ENCODE assay signal across 10 mouse cellular contexts in the genomic region with DNA sequence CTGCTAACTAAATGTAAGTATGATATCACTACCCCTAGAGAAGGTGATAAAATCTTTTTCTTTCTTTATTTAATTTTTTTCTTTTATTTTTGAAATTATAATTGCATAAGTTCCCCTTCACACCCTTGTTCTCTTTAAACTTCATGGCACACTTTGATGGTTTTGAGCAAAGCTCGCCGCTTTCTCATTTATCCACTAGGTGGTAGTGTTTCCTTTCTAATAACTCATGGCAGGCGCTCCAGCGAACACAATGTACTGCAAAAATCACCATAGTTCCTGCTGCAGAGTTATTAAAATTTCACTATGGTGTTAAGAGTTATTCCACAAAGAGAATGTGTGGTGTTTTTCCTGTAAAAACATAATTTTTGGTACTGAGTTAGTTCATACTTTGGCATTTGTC. TPM values are rescaled to one million over a fixed set of nuclear protein-coding genes. Genes with fewer than 3 reads are reported as not detected.
DNase-seq lines count a peak whose midpoint lies in the region; ATAC-seq and TF ChIP-seq lines count a peak whose summit lies in the region.
"Had no signal": no experiment of that assay in that cellular context is flagged by ENCODE, and none has a peak within 500 bp of the region (broad histone marks: within the 10 kb centered on the region; RNA-seq: fewer than 3 reads in every experiment).

No protein-coding gene starts in this region.

- no peaks in the 10 kb centered on the region for H3K4me1 ChIP-seq in liver, postnatal 0 days (ENCODE audit: insufficient read depth)
- H3K4me1 ChIP-seq in embryonic facial prominence, embryonic 10.5 days: no peaks in the 10 kb centered on the region
- no peaks in the 10 kb centered on the region for H3K4me1 ChIP-seq in intestine, embryonic 15.5 days (replicated peaks)
- H3K4me1 ChIP-seq: embryonic facial prominence, embryonic 12.5 days; lung, embryonic 15.5 days had no signal

- no peak overlapping the region for H3K9ac ChIP-seq in liver, postnatal 0 days (replicated peaks)
- H3K9ac ChIP-seq in intestine, embryonic 15.5 days: no peak overlapping the region
- H3K9ac ChIP-seq: embryonic facial prominence, embryonic 12.5 days; lung, embryonic 15.5 days had no signal

- no peaks in the 10 kb centered on the region for H3K27me3 ChIP-seq in liver, postnatal 0 days (ENCODE audit: insufficient read depth, low read length)
- H3K27me3 ChIP-seq in embryonic facial prominence, embryonic 10.5 days (replicated peaks; ENCODE audit: low read depth, poor library complexity, severe bottlenecking): peaks cover 3% of the 10 kb centered on the region; the same call in 1 of the 2 replicates
- H3K27me3 ChIP-seq in intestine, embryonic 15.5 days (replicated peaks): no peaks in the 10 kb centered on the region
- H3K27me3 ChIP-seq: embryonic facial prominence, embryonic 12.5 days; lung, embryonic 15.5 days had no signal

- intact Hi-C loops in left cerebral cortex, postnatal 36 days (cut with DNase I): no loop called here

- no peak overlapping the region for H3K4me2 ChIP-seq in liver, postnatal 0 days (ENCODE audit: low read depth, low read length)
- H3K4me2 ChIP-seq in intestine, embryonic 15.5 days (replicated peaks): no peak overlapping the region
- H3K4me2 ChIP-seq: embryonic facial prominence, embryonic 12.5 days; lung, embryonic 15.5 days had no signal

- 2% methylated on average over 4 of the region's 4 CpGs for WGBS in liver, postnatal 0 days (ENCODE audit: insufficient replicate concordance)
- 3% methylated on average over 4 of the region's 4 CpGs for WGBS in embryonic facial prominence, embryonic 10.5 days
- WGBS in intestine, embryonic 15.5 days: 2% methylated on average over 4 of the region's 4 CpGs

- no peak for ATAC-seq in liver, postnatal 0 days
- 0 out of 2 replicates have a peak, but pooled peaks have one; percentile 25 for ATAC-seq in intestine, embryonic 15.5 days

- TF ChIP-seq CTCF in liver, postnatal 0 days (IDR thresholded peaks at IDR 0.05; ENCODE audit: low read depth): peak; percentile 68

- TF ChIP-seq EP300 in liver, postnatal 0 days (IDR thresholded peaks at IDR 0.05; ENCODE audit: low read depth): no peak

- no peaks in the 10 kb centered on the region for H3K36me3 ChIP-seq in liver, postnatal 0 days (replicated peaks; ENCODE audit: insufficient read depth, low read length)
- no peaks in the 10 kb centered on the region for H3K36me3 ChIP-seq in embryonic facial prominence, embryonic 10.5 days (replicated peaks)
- no peaks in the 10 kb centered on the region for H3K36me3 ChIP-seq in intestine, embryonic 15.5 days
- H3K36me3 ChIP-seq: embryonic facial prominence, embryonic 12.5 days; lung, embryonic 15.5 days had no signal

- no peak overlapping the region for H3K4me3 ChIP-seq in liver, postnatal 0 days (ENCODE audit: low read depth, low read length)
- H3K4me3 ChIP-seq in embryonic facial prominence, embryonic 10.5 days: no peak overlapping the region
- H3K4me3 ChIP-seq in intestine, embryonic 15.5 days (replicated peaks): no peak overlapping the region
- H3K4me3 ChIP-seq: embryonic facial prominence, embryonic 12.5 days; lung, embryonic 15.5 days had no signal

- H3K27ac ChIP-seq in liver, postnatal 0 days (ENCODE audit: low read depth): no peak overlapping the region
- no peak overlapping the region for H3K27ac ChIP-seq in embryonic facial prominence, embryonic 10.5 days (replicated peaks)
- no peak overlapping the region for H3K27ac ChIP-seq in intestine, embryonic 15.5 days
- H3K27ac ChIP-seq: embryonic facial prominence, embryonic 12.5 days; lung, embryonic 15.5 days had no signal

- no peaks in the 10 kb centered on the region for H3K9me3 ChIP-seq in liver, postnatal 0 days (ENCODE audit: low read length)
- no peaks in the 10 kb centered on the region for H3K9me3 ChIP-seq in embryonic facial prominence, embryonic 10.5 days
- no peaks in the 10 kb centered on the region for H3K9me3 ChIP-seq in intestine, embryonic 15.5 days
- H3K9me3 ChIP-seq: embryonic facial prominence, embryonic 12.5 days; lung, embryonic 15.5 days had no signal

- peak; percentile 17 for DNase-seq in liver, postnatal 0 days
- DNase-seq in liver (no peak), adipocyte (ENCODE audit: low spot score) (peak; percentile 77)
- peak; percentile 44 for DNase-seq in embryonic facial prominence, embryonic 10.5 days (ENCODE audit: low spot score)
- peak; percentile 9 to 25 for DNase-seq in left cerebral cortex, postnatal 36 days (ENCODE audit: low spot score in 2 of 2)
- peak; percentile 9 for DNase-seq in retina, adult 2 months (ENCODE audit: low read depth, low spot score)
- DNase-seq in testis, postnatal 14 days (ENCODE audit: low spot score): no peak

RNA-seq across cellular contexts. Expression of a gene that starts 26.7 kb away (rescaled TPM):
- polyA plus RNA-seq in liver, postnatal 0 days (2015; fragmentation: Nextera tagmentation; extraction: Ambion mirVana): 43.0 and 45.5 TPM in 2 replicates
- 109 and 114 TPM in 2 replicates for polyA plus RNA-seq in embryonic facial prominence, embryonic 10.5 days (2016; fragmentation: Nextera tagmentation; extraction: Ambion mirVana)
- 71.9 and 84.6 TPM in 2 replicates for polyA plus RNA-seq in intestine, embryonic 15.5 days (2015; fragmentation: Nextera tagmentation; extraction: Ambion mirVana)
- total RNA-seq in left cerebral cortex, postnatal 36 days (2021): 10 to 100 TPM; 35.1 to 38.1 TPM

Comparison
In these comparisons a context has a peak if more than half of its experiments do, and no peak if none do; other contexts are left out.
1. DNase-seq: peak in liver, postnatal 0 days (single experiment), adipocyte (single experiment), embryonic facial prominence, embryonic 10.5 days (single experiment), left cerebral cortex, postnatal 36 days (2 of 2) and retina, adult 2 months (single experiment); none in liver (single experiment) and testis, postnatal 14 days (single experiment).